Mouse (Mus musculus): Measurements from ENCODE around the gene 4930518I15Rik. TPM values are rescaled to one million over a fixed set of nuclear protein-coding genes. Genes with fewer than 3 reads are reported as not detected.
"Not testable (repeated sequence)": the region's sequence is repeated elsewhere in the genome, so short reads cannot be mapped to it uniquely, and the experiment has no call there.

Gene 4930518I15Rik
- total and polyA plus RNA-seq, 3 experiments, result 0.51 to 0.81 (median 0.72) TPM

GRCm38 (mm10) chr2:156886084-156886631, 28.4 kb upstream of the 4930518I15Rik start:
- Histone ChIP-seq H3K9me3 (replicated peaks; ENCODE audit: low read length) (no peaks in the 10 kb centered on the region), H3K79me2 (replicated peaks; ENCODE audit: control insufficient read depth, extremely low read depth, insufficient read depth, poor library complexity, severe bottlenecking) (no peaks in the 10 kb centered on the region), H3K9ac (ENCODE audit: insufficient read depth, low read depth) (no peak overlapping the region), H3K4me2 (ENCODE audit: insufficient read depth, low read depth, poor library complexity, severe bottlenecking) (no peak overlapping the region), H3K4me1 (ENCODE audit: control insufficient read depth in 1 of 2, insufficient read depth in 2 of 2) (peaks cover 6 to 49% of the 10 kb centered on the region in 2 experiments), H3K36me3 (replicated peaks in 1 of 2; ENCODE audit: control insufficient read depth in 1 of 2, insufficient read depth in 1 of 2, low read length in 1 of 2) (no peaks in the 10 kb centered on the region), H3K27ac (ENCODE audit: insufficient read depth, low read depth) (no peak overlapping the region), H3K4me3 (replicated peaks in 1 of 3; ENCODE audit: low read depth in 2 of 3, low read length in 2 of 3, poor library complexity in 1 of 3) (peak overlapping the region in 2 of 3 experiments; percentile 34 to 36), H3K27me3 (replicated peaks) (no peaks in the 10 kb centered on the region)
- in situ Hi-C loops (cut with MboI; ENCODE audit: low pct_ligation_motif_present, low pct_unique_long_range_greater_than_20kb, low sequenced_read_pairs), result loop anchor here (5.0 to 25.0 kb wide), 2 partner anchors 36 to 201 kb away; partner anchors contain the start of genes Soga1 and Tldc2
- DNase-seq (ENCODE audit: extremely low read depth), result no peak
- dilution Hi-C loops (cut with MboI; ENCODE audit: extremely low pct_ligation_motif_present, extremely low pct_unique_long_range_greater_than_20kb, low sequenced_read_pairs), result no loop called here
- TF ChIP-seq MEF2A (IDR thresholded peaks at IDR 0.05; ENCODE audit: borderline replicate concordance, low read depth, low read length), result no peak
- TF ChIP-seq ZC3H11A (IDR thresholded peaks at IDR 0.05; ENCODE audit: low read depth, low read length), result no peak
- no peak for TF ChIP-seq CHD2 (IDR thresholded peaks at IDR 0.05; ENCODE audit: low read length)
- TF ChIP-seq ETS1 (conservative IDR thresholded peaks at IDR 0.05; ENCODE audit: low read depth, low read length), result no peak
- TF ChIP-seq JUN (IDR thresholded peaks at IDR 0.05; ENCODE audit: insufficient read depth, low read depth, low read length), result no peak
- no peak for TF ChIP-seq MAX (IDR thresholded peaks at IDR 0.05; ENCODE audit: low read length)
- no peak for TF ChIP-seq PAX5 (IDR thresholded peaks at IDR 0.05; ENCODE audit: low read length)
- TF ChIP-seq SIN3A (IDR thresholded peaks at IDR 0.05; ENCODE audit: low read length), result no peak
- no peak for TF ChIP-seq RCOR1 (conservative IDR thresholded peaks at IDR 0.05; ENCODE audit: low read depth, low read length)
- TF ChIP-seq UBTF (IDR thresholded peaks at IDR 0.05; ENCODE audit: low read depth, low read length), result no peak
- no peak for TF ChIP-seq KAT2A (IDR thresholded peaks at IDR 0.05; ENCODE audit: insufficient replicate concordance, low read length)
- TF ChIP-seq EP300 (IDR thresholded peaks at IDR 0.05; ENCODE audit: low read length), result no peak
- TF ChIP-seq ZKSCAN1 (IDR thresholded peaks at IDR 0.05; ENCODE audit: borderline replicate concordance, low read depth, low read length), result no peak
- no peak for TF ChIP-seq IRF4 (IDR thresholded peaks at IDR 0.05; ENCODE audit: low read depth, low read length)

- in situ Hi-C loops (cut with MboI; ENCODE audit: low pct_ligation_motif_present, low pct_unique_long_range_greater_than_20kb, low sequenced_read_pairs), result loop anchor here (5.0 to 25.0 kb wide), 2 partner anchors 37 to 202 kb away; partner anchors contain the start of genes Soga1 and Tldc2
- H3K27me3 ChIP-seq (replicated peaks); H3K4me3 ChIP-seq (replicated peaks in 1 of 3; ENCODE audit: low read depth in 2 of 3, low read length in 2 of 3, poor library complexity in 1 of 3); H3K27ac ChIP-seq (ENCODE audit: insufficient read depth, low read depth); H3K36me3 ChIP-seq (replicated peaks in 1 of 2; ENCODE audit: control insufficient read depth in 1 of 2, insufficient read depth in 1 of 2, low read length in 1 of 2); H3K4me2 ChIP-seq (ENCODE audit: insufficient read depth, low read depth, poor library complexity, severe bottlenecking); dilution Hi-C loops (cut with MboI; ENCODE audit: extremely low pct_ligation_motif_present, extremely low pct_unique_long_range_greater_than_20kb, low sequenced_read_pairs); H3K9me3 ChIP-seq (replicated peaks; ENCODE audit: low read length); H3K9ac ChIP-seq (ENCODE audit: insufficient read depth, low read depth); H3K79me2 ChIP-seq (replicated peaks; ENCODE audit: control insufficient read depth, extremely low read depth, insufficient read depth, poor library complexity, severe bottlenecking); DNase-seq (ENCODE audit: extremely low read depth): not testable (repeated sequence)
- TF ChIP-seq CTCF (conservative IDR thresholded peaks at IDR 0.05 in 1 of 2, IDR thresholded peaks at IDR 0.05 in 1 of 2; ENCODE audit: low read depth in 2 of 2, low read length in 2 of 2), result 0 out of 4 replicates have a peak, but pooled peaks of 1 of the 2 experiments have one; percentile 6
- peaks cover 6 to 49% of the 10 kb centered on the region in 2 experiments for H3K4me1 ChIP-seq (ENCODE audit: control insufficient read depth in 1 of 2, insufficient read depth in 2 of 2)
These were observed 27.9 kb upstream of the 4930518I15Rik start for GRCm38 (mm10) chr2:156885666-156886065.

Data from CH12.LX (cell line).